Mouse (Mus musculus) neutrophil, adult 5-6 weeks (primary cell): ENCODE measurements around the gene Depdc1b. TPM values are rescaled to one million over a fixed set of nuclear protein-coding genes. Genes with fewer than 3 reads are reported as not detected.

Experiments used
- ATAC-seq: fragments of 151-379, 151-347 bp; 2 replicates; pipeline ENCODE4 v1.8.0; 2017; ENCODE audit warnings: mild to moderate bottlenecking, moderate TSS enrichment; ENCODE audit not compliant: insufficient number of reproducible peaks, poor library complexity, low FRiP score, severe bottlenecking; ENCODE audit errors: extremely low read depth
- total RNA-seq: library from RNA; stranded (forward); fragments of 200-1000 nt; gene quantifications from 2 replicates; pipeline ENCODE4 v1.2.3, GENCODE M21; 2017

Depdc1b gene
- total RNA-seq, 1 experiment from 2014 or later, result 8.3 TPM

GRCm38 (mm10) chr13:108404372-108404771, 88.2 kb downstream of the Depdc1b start:
- ATAC-seq, result no peak

GRCm38 (mm10) chr13:108415464-108415863, 99.3 kb downstream of the Depdc1b start:
- no peak for ATAC-seq

- ATAC-seq, result no peak
Observed at GRCm38 (mm10) chr13:108418741-108419507, 102.8 kb downstream of the Depdc1b start.

GRCm38 (mm10) chr13:108426322-108426721, 110.2 kb downstream of the Depdc1b start:
- ATAC-seq, result no peak

- ATAC-seq, result no peak
Observed at GRCm38 (mm10) chr13:108428809-108429208, 112.7 kb downstream of the Depdc1b start.

- no peak for ATAC-seq
Observed at GRCm38 (mm10) chr13:108429623-108430022, 113.5 kb downstream of the Depdc1b start.

GRCm38 (mm10) chr13:108431776-108432175, 115.6 kb downstream of the Depdc1b start:
- no peak for ATAC-seq

- ATAC-seq, result no peak
Observed at GRCm38 (mm10) chr13:108435687-108436086, 119.6 kb downstream of the Depdc1b start.

- no peak for ATAC-seq
Observed at GRCm38 (mm10) chr13:108437424-108437823, 121.3 kb downstream of the Depdc1b start.

GRCm38 (mm10) chr13:108439012-108439411, 122.9 kb downstream of the Depdc1b start:
- no peak for ATAC-seq

GRCm38 (mm10) chr13:108448348-108448931, 132.3 kb downstream of the Depdc1b start:
- ATAC-seq, result no peak

GRCm38 (mm10) chr13:108449116-108450097, 133.3 kb downstream of the Depdc1b start, which contains the start of gene Pde4d:
Pde4d (plus strand) TSS chr13:108449948.
- no peak for ATAC-seq

- no peak for ATAC-seq
Observed at GRCm38 (mm10) chr13:108451122-108451521, 135.0 kb downstream of the Depdc1b start.

- no peak for ATAC-seq
Observed at GRCm38 (mm10) chr13:108453064-108453919, 137.2 kb downstream of the Depdc1b start.

Other genes starting within 250 kb of the Depdc1b start
- gene Ndufaf2, start 157.7 kb upstream of the Depdc1b start, total RNA-seq, result 6.0 and 10.6 TPM in 2 replicates
- gene Ercc8, start 157.6 kb upstream of the Depdc1b start, total RNA-seq, result 10.8 and 14.4 TPM in 2 replicates
- gene Elovl7, start 101.9 kb upstream of the Depdc1b start, total RNA-seq, result 1.7 and 3.3 TPM in 2 replicates
- gene Pde4d, start 133.6 kb downstream of the Depdc1b start, total RNA-seq, result 6.3 and 8.3 TPM in 2 replicates